Mouse (Mus musculus) megakaryocyte-erythroid progenitor cell, adult 5 weeks (primary cell): ENCODE results near the gene Gas7. TPM values are rescaled to one million over a fixed set of nuclear protein-coding genes. Genes with fewer than 3 reads are reported as not detected.

Experiments
- polyA plus RNA-seq: library from polyadenylated mRNA; stranded (reverse); fragments of >175 nt; gene quantifications from 2 replicates; pipeline ENCODE4 v1.2.3, GENCODE M21; 2012

The Gas7 gene
- 4.4 and 6.6 TPM in 2 replicates for polyA plus RNA-seq

DNA sequence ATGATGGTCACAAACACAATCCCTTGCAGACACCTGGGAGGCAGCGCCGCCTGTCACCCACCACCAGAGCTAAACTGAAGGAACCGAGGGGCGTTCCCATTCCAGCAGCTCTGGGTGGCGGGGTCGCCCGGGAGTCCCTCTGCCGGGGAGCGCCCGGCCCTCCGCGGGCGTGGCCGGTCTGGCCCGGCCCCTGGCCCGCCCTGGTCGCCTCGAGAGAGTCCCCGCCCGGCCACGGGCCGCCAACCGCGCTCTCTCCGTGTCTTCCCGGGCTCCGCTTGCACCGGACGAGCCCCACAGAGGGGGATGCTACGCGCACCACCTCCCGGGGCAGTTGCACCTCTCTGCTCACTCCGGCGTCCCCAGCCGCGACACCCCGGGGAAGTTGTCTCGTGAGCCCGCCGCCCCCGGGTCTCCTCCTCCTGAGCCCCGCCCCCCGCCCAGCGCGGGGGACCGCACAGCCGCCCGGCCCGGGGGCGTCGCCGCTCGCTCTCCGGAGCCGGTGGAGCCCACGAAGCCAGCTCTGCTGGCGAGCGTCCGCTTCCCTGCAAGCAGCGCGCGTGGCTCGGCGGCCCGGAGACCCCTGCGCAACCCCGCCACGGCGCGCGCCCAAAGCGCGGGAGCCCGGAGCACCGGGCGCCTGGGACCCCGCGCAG lies at the start of gene Gas7:
Gene Gas7 (plus strand): TSS at position 564 of the 653 bp plus-strand sequence.

DNA sequence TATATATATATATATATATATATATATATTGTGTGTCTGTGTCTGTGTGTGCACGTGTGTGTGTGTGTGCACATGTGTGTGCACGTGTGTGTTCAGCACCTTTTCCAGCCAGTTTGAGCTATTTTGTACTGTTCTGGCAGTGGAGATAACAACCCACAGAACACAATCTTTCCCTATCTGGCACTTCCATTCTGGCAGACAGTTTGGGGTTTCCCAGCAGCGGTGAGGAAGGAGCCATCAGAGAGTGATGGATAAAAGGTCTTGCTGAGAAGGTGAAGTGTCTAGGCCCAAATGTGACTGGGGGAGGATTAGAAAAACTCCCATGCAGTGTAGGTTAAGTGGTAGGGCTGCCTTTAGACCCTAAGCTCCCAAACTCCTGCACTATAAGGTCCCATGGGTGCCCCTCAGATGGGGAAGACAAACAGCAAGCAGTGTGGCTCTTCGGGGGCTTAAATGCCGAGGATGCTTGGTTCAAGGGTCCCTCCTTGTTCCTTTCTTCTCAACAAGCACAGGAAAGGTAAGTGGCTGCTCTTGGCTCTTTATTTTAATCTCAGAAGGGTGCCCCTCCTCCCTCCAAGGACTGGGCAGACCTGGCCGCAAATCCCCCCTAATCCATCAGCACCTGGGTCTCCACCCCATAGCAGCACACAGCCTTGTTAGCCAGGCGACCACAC lies 239.6 kb downstream of the Gas7 start, which contains the start of gene Rcvrn:
Gene Rcvrn (plus strand): TSS at position 624 of the 674 bp plus-strand sequence.

Other genes starting within 250 kb of the Gas7 start
- gene Myh4, start 217.4 kb upstream of the Gas7 start, polyA plus RNA-seq: not detected in 2 replicates
- gene Myh8, start 178.3 kb upstream of the Gas7 start, polyA plus RNA-seq: 0.03 TPM in 1 of 2 replicates, not detected in the other
- gene Myh13, start 133.8 kb upstream of the Gas7 start, polyA plus RNA-seq: not detected in 2 replicates
- gene Rcvrn, start 239.9 kb downstream of the Gas7 start, polyA plus RNA-seq: not detected in 2 replicates